Mouse (Mus musculus): ENCODE measurements around the gene Zc3h10. TPM values are rescaled to one million over a fixed set of nuclear protein-coding genes. Genes with fewer than 3 reads are reported as not detected.

Zc3h10 gene
- total RNA-seq, 2 experiments from 2014 or later, result 11.4 to 12.0 TPM

Small RNA genes within 50 kb of the gene (microRNA-seq; reads per million reads assigned to microRNA genes)
- gene Gm47275 (0 reads per million in 2 experiments), gene Mir6916 (0 to 1.1 reads per million in 2 experiments), gene Mir6917 (0 reads per million in 2 experiments)

Other genes starting within 250 kb of the Zc3h10 start
- 1 to 10 TPM in 1 of 2 experiments, under 1 TPM in 1; 0.97 to 1.4 TPM for gene Il23a, start 249.0 kb downstream of the Zc3h10 start, total RNA-seq (2021)
- gene Pan2, start 244.4 kb downstream of the Zc3h10 start, total RNA-seq (2021), result 10 to 100 TPM; 13.3 to 13.4 TPM
- 10 to 100 TPM; 65.9 to 68.9 TPM for gene Cnpy2, start 225.3 kb downstream of the Zc3h10 start, total RNA-seq (2021)
- gene Cs, start 210.0 kb downstream of the Zc3h10 start, total RNA-seq (2021), result 100 to 1,000 TPM; 269 to 271 TPM
- gene Coq10a, start 178.8 kb downstream of the Zc3h10 start, total RNA-seq (2021), result 10 to 100 TPM; 72.0 to 74.4 TPM
- 10 to 100 TPM; 80.3 to 84.3 TPM for gene Ankrd52, start 170.7 kb downstream of the Zc3h10 start, total RNA-seq (2021)
- gene Slc39a5, start 146.5 kb downstream of the Zc3h10 start, total RNA-seq (2021), result 1 to 10 TPM in 1 of 2 experiments, not detected in 1; 1.0 TPM
- gene Nabp2, start 136.3 kb downstream of the Zc3h10 start, total RNA-seq (2021), result 10 to 100 TPM; 88.3 to 92.5 TPM
- 10 to 100 TPM; 75.0 to 77.2 TPM for gene Rnf41, start 136.1 kb downstream of the Zc3h10 start, total RNA-seq (2021)
- 100 to 1,000 TPM; 199 to 211 TPM for gene Smarcc2, start 88.5 kb downstream of the Zc3h10 start, total RNA-seq (2021)
- gene Myl6, start 53.6 kb downstream of the Zc3h10 start, total RNA-seq (2021), result 100 to 1,000 TPM; 606 to 662 TPM
- 10 to 100 TPM; 19.1 to 21.7 TPM for gene Myl6b, start 49.1 kb downstream of the Zc3h10 start, total RNA-seq (2021)
- gene Esyt1, start 21.9 kb downstream of the Zc3h10 start, total RNA-seq (2021), result 1 to 10 TPM; 8.1 to 9.3 TPM
- 1,000 to 10,000 TPM; 1,939 to 2,055 TPM for gene Rpl41, start 1.5 kb upstream of the Zc3h10 start, total RNA-seq (2021)
- 10 to 100 TPM; 67.1 to 68.6 TPM for gene Pa2g4, start 18.2 kb upstream of the Zc3h10 start, total RNA-seq (2021)
- gene Erbb3, start 41.9 kb upstream of the Zc3h10 start, total RNA-seq (2021), result 1 to 10 TPM; 3.3 to 4.9 TPM
- gene Rps26, start 79.0 kb upstream of the Zc3h10 start, total RNA-seq (2021), result 100 to 1,000 TPM; 299 to 305 TPM
- 10 to 100 TPM; 15.4 to 15.9 TPM for gene Ikzf4, start 98.2 kb upstream of the Zc3h10 start, total RNA-seq (2021)
- gene Suox, start 126.3 kb upstream of the Zc3h10 start, total RNA-seq (2021), result 10 to 100 TPM; 11.2 to 11.8 TPM
- 100 to 1,000 TPM; 117 to 123 TPM for gene Rab5b, start 148.5 kb upstream of the Zc3h10 start, total RNA-seq (2021)
- 1 to 10 TPM in 1 of 2 experiments, under 1 TPM in 1; 0.97 to 1.2 TPM for gene Pmel, start 156.4 kb upstream of the Zc3h10 start, total RNA-seq (2021)
- gene Cdk2, start 157.3 kb upstream of the Zc3h10 start, total RNA-seq (2021), result 1 to 10 TPM; 4.7 to 5.1 TPM
- gene Dgka, start 197.1 kb upstream of the Zc3h10 start, total RNA-seq (2021), result 1 to 10 TPM; 4.8 to 6.3 TPM
- 10 to 100 TPM; 30.7 to 32.7 TPM for gene Pym1, start 200.1 kb upstream of the Zc3h10 start, total RNA-seq (2021)
- gene Mmp19, start 243.1 kb upstream of the Zc3h10 start, total RNA-seq (2021), result under 1 TPM; 0.77 to 0.80 TPM

Measured in left cerebral cortex, postnatal 14 days (tissue).